Mouse (Mus musculus) kidney, embryonic 16.5 days (tissue): ENCODE data around the gene Unc93a2. TPM values are rescaled to one million over a fixed set of nuclear protein-coding genes. Genes with fewer than 3 reads are reported as not detected.
"Not testable (repeated sequence)": the region's sequence is repeated elsewhere in the genome, so short reads cannot be mapped to it uniquely, and the experiment has no call there.

ENCODE experiments used
- ATAC-seq: fragments of 200-750 bp; cut with Nextera tagmentation; 2 replicates; pipeline ENCODE4 v1.8.0; 2017; ENCODE audit warnings: moderate TSS enrichment; ENCODE audit not compliant: low FRiP score, low TSS enrichment
- H3K27ac ChIP-seq: fragments of 300-500 bp; sonication (generic); 2 replicates; pipeline ENCODE4 v1.5.1; 2014; ENCODE audit warnings: low read length
- H3K27me3 ChIP-seq: fragments of 300-500 bp; sonication (generic); 2 replicates; pipeline ENCODE4 v1.6.1; 2014; ENCODE audit warnings: low read length, control low read depth, mixed read lengths; ENCODE audit not compliant: insufficient read depth
- H3K36me3 ChIP-seq: fragments of 300-500 bp; sonication (generic); 2 replicates; pipeline ENCODE4 v1.6.1; 2014; ENCODE audit warnings: low read length, control low read depth, mixed read lengths; ENCODE audit not compliant: insufficient read depth
- H3K4me1 ChIP-seq: fragments of 300-500 bp; sonication (generic); 2 replicates; pipeline ENCODE4 v1.6.1; 2014; ENCODE audit warnings: low read length, control low read depth, mixed read lengths; ENCODE audit not compliant: insufficient read depth
- H3K4me2 ChIP-seq: fragments of 300-500 bp; sonication (generic); replicated peaks from 2 replicates; pipeline ENCODE4 v1.6.1; 2014; ENCODE audit warnings: low read depth, low read length
- H3K4me3 ChIP-seq: fragments of 300-500 bp; sonication (generic); 2 replicates; pipeline ENCODE4 v1.5.1; 2014; ENCODE audit warnings: mild to moderate bottlenecking, low read length
- H3K9ac ChIP-seq: fragments of 300-500 bp; sonication (generic); replicated peaks from 2 replicates; pipeline ENCODE4 v1.6.1; 2014; ENCODE audit warnings: low read length
- H3K9me3 ChIP-seq: fragments of 300-500 bp; sonication (generic); 2 replicates; pipeline ENCODE4 v1.6.1; 2016; ENCODE audit warnings: low read length, control low read depth
- WGBS: fragments of 180-500 bp; shearing (Covaris S2); extraction: QIAGEN DNeasy Blood & Tissue Kit; methylation state at CpG from one replicate; pipeline ENCODE4 v1.1.7; 2014; 5-methylcytosine and 5-hydroxymethylcytosine counted together
- polyA plus RNA-seq: library from polyadenylated mRNA; unstranded; fragments of >200 nt; fragmentation: Nextera tagmentation; extraction: Ambion mirVana; gene quantifications from 2 replicates; pipeline ENCODE4 v1.2.1, GENCODE M21; 2015

The Unc93a2 gene
- polyA plus RNA-seq, 1 experiment from 2014 or later = not detected

- peak; percentile 47 for ATAC-seq
- not testable (repeated sequence) for H3K36me3 ChIP-seq, H3K9ac ChIP-seq, H3K4me2 ChIP-seq, H3K27ac ChIP-seq, H3K27me3 ChIP-seq, H3K4me1 ChIP-seq, H3K9me3 ChIP-seq, H3K4me3 ChIP-seq
- WGBS = 88% methylated on average over 1 of the region's 3 CpGs
These were observed 8.1 kb downstream of the Unc93a2 start for GRCm38 (mm10) chr17:7376951-7377700.

DNA sequence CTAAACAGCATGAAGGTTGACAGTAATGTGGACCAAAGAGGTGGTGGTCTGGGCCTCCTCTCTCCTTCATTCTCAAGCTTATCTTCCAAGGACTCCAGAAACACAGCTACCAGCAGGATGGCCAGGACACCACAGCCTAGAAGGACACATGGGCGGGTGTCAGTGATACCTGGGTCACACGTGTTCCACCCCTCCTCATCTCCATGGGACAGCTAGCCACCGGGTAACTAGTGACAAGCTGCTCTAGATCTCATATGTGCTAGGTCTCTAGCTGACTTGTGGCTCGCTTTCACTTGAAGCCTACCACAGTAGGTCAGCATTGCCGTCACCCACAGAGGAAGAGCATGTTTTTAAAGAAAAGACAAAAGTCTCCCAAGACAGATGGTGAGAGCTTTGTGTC is 13.4 kb downstream of the Unc93a2 start, which contains the start of gene Gm49630:
TSS of gene Gm49630 (minus strand) at position 101 of the 400 bp plus-strand sequence.
- ATAC-seq, H3K9me3 ChIP-seq, H3K36me3 ChIP-seq, H3K4me1 ChIP-seq, H3K27ac ChIP-seq, H3K27me3 ChIP-seq, H3K9ac ChIP-seq, H3K4me3 ChIP-seq, H3K4me2 ChIP-seq: not testable (repeated sequence)
- 88% methylated on average over 2 of the region's 5 CpGs for WGBS

DNA sequence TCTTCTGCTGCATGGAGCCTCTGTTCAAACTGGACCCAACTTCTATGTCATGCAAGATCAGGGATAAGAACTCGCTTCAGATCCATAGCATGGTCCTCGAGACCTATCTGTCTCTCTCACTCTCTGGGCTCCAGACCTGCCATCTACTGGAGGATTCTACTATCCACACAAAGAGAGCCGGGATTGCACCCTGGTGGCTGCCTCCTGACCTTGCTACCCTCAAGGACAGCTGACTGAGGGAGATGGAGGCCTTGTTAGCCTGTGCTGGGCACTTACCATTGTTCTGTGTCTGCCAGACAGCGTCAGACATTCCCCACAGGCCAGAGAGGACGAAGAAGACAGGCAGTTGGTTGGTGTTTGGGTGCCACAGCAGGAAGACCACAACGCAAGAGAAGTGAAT is 15.9 kb downstream of the Unc93a2 start:
- not testable (repeated sequence) for H3K4me3 ChIP-seq, H3K36me3 ChIP-seq, H3K9ac ChIP-seq, H3K27ac ChIP-seq, ATAC-seq, H3K4me1 ChIP-seq, H3K4me2 ChIP-seq, H3K9me3 ChIP-seq, H3K27me3 ChIP-seq
- WGBS = 77% methylated on average over 5 of the region's 6 CpGs

GRCm38 (mm10) chr17:7366676-7367374 is 18.4 kb downstream of the Unc93a2 start:
- H3K27ac ChIP-seq, ATAC-seq, H3K9me3 ChIP-seq, H3K4me3 ChIP-seq, H3K4me2 ChIP-seq, H3K36me3 ChIP-seq, H3K9ac ChIP-seq, H3K27me3 ChIP-seq, H3K4me1 ChIP-seq: not testable (repeated sequence)
- WGBS = 56% methylated on average over 4 of the region's 7 CpGs

- not testable (repeated sequence) for ATAC-seq, H3K4me3 ChIP-seq, H3K36me3 ChIP-seq, H3K9me3 ChIP-seq, H3K27ac ChIP-seq, H3K4me1 ChIP-seq, H3K9ac ChIP-seq, H3K27me3 ChIP-seq, H3K4me2 ChIP-seq
- no CpG with 5 or more reads among the region's 1 CpGs for WGBS
These were observed 19.0 kb downstream of the Unc93a2 start for GRCm38 (mm10) chr17:7366265-7366664.

DNA sequence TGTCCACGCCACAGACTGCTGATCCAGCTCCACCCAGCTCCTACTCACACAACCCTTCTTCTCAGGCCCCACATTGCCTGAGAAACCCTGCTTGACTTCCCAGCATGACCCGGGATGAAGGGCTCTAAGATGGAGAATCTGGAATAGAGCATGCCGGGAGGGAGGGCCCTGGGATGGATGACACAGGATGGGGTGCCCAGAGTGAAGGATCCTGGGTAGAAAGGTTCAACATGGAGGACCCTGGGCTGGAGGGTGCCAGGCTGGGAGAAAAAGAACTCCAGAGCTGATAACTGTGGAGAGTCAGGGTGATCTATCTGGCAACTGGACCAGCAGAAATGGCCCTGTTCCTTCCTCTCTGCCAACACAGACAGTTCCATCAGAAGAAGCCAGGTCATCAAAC is 19.6 kb downstream of the Unc93a2 start:
- not testable (repeated sequence) for H3K27me3 ChIP-seq, ATAC-seq, H3K9ac ChIP-seq, H3K4me2 ChIP-seq, H3K4me3 ChIP-seq, H3K9me3 ChIP-seq, H3K36me3 ChIP-seq, H3K4me1 ChIP-seq, H3K27ac ChIP-seq
- no CpG with 5 or more reads among the region's 3 CpGs for WGBS

- H3K4me1 ChIP-seq, H3K9me3 ChIP-seq, H3K9ac ChIP-seq, H3K27ac ChIP-seq, H3K4me2 ChIP-seq, H3K27me3 ChIP-seq, ATAC-seq, H3K4me3 ChIP-seq, H3K36me3 ChIP-seq: not testable (repeated sequence)
- 91% methylated on average over 9 of the region's 9 CpGs for WGBS
These were observed 24.4 kb downstream of the Unc93a2 start for GRCm38 (mm10) chr17:7360749-7361465.

- H3K27me3 ChIP-seq, H3K36me3 ChIP-seq, ATAC-seq, H3K4me3 ChIP-seq, H3K4me2 ChIP-seq, H3K4me1 ChIP-seq, H3K27ac ChIP-seq, H3K9ac ChIP-seq, H3K9me3 ChIP-seq: not testable (repeated sequence)
- WGBS = 76% methylated on average over 4 of the region's 4 CpGs
These were observed 25.5 kb downstream of the Unc93a2 start for GRCm38 (mm10) chr17:7359806-7360205.

DNA sequence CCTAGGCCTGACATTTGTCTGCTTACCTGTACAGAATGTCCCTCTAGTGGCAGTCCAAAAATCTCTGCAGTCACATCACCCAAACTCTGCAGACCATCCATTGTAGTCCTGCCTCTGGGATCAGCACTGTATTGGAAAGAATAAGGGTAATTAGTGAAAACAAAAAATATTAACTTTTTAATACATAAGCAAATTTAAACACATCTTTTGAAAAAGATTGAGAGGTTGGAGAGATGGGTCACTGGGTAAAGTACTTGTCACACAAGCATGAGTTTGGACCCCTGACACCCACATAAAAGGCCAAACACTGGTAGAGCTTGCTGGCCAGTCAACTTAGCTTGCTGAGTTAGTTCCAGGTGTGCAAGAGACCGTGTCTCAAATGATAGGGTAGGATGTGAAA is 32.7 kb downstream of the Unc93a2 start, which contains the start of gene Ttll2:
TSS of gene Ttll2 (minus strand) at position 101 of the 400 bp plus-strand sequence.
- not testable (repeated sequence) for H3K4me3 ChIP-seq, H3K4me2 ChIP-seq, ATAC-seq, H3K27ac ChIP-seq, H3K27me3 ChIP-seq, H3K36me3 ChIP-seq, H3K4me1 ChIP-seq, H3K9ac ChIP-seq, H3K9me3 ChIP-seq
- WGBS = 69% methylated on average over 1 of the region's 1 CpGs

GRCm38 (mm10) chr17:7348765-7349164 is 36.5 kb downstream of the Unc93a2 start:
- not testable (repeated sequence) for H3K4me1 ChIP-seq, H3K4me3 ChIP-seq, H3K27me3 ChIP-seq, H3K4me2 ChIP-seq, H3K36me3 ChIP-seq, ATAC-seq, H3K9ac ChIP-seq, H3K27ac ChIP-seq, H3K9me3 ChIP-seq
- WGBS = 73% methylated on average over 2 of the region's 3 CpGs
